Mouse (Mus musculus) testis, adult 2 months (tissue): ENCODE results near the gene Rpl10a. TPM values are rescaled to one million over a fixed set of nuclear protein-coding genes. Genes with fewer than 3 reads are reported as not detected.

Experiments used
- H3K27ac ChIP-seq: fragments of 200-500 bp; 2 replicates; pipeline ENCODE4 v1.5.1; 2012; ENCODE audit warnings: low read depth, low read length; ENCODE audit not compliant: control insufficient read depth, insufficient read depth
- H3K27me3 ChIP-seq: fragments of 200-500 bp; 2 replicates; pipeline ENCODE4 v1.6.1; 2012; ENCODE audit warnings: mild to moderate bottlenecking, low read length, moderate library complexity; ENCODE audit not compliant: control insufficient read depth, insufficient read depth
- H3K36me3 ChIP-seq: fragments of 200-500 bp; 2 replicates; pipeline ENCODE4 v1.6.1; 2012; ENCODE audit warnings: mild to moderate bottlenecking, low read length; ENCODE audit not compliant: control insufficient read depth, insufficient read depth
- H3K4me1 ChIP-seq: fragments of 200-500 bp; 2 replicates; pipeline ENCODE4 v1.6.1; 2012; ENCODE audit warnings: low read length; ENCODE audit not compliant: control insufficient read depth, insufficient read depth
- H3K4me3 ChIP-seq: fragments of 200-500 bp; 2 replicates; pipeline ENCODE4 v1.5.1; 2012; ENCODE audit warnings: low read depth, mild to moderate bottlenecking, low read length, moderate library complexity, mixed read lengths; ENCODE audit not compliant: control insufficient read depth
- CTCF ChIP-seq: fragments of 200-500 bp; IDR thresholded peaks from 2 replicates; pipeline ENCODE4 v1.5.1; 2012; ENCODE audit warnings: low read depth, mild to moderate bottlenecking, inconsistent platforms, low read length, moderate library complexity; ENCODE audit not compliant: control insufficient read depth, insufficient read depth, insufficient replicate concordance
- POLR2A ChIP-seq: fragments of 200-500 bp; IDR thresholded peaks from 2 replicates; pipeline ENCODE4 v1.6.1; 2012; ENCODE audit warnings: low read depth, mild to moderate bottlenecking, inconsistent platforms, low read length, moderate library complexity; ENCODE audit not compliant: control insufficient read depth
- polyA plus RNA-seq: library from polyadenylated mRNA; depleted of rRNA; stranded (reverse); fragments of >200 nt; gene quantifications from 2 replicates; pipeline ENCODE4 v1.2.3, GENCODE M21; 2012; rRNA removed

The Rpl10a gene
- polyA plus RNA-seq = 444 and 603 TPM in 2 replicates

GRCm38 (mm10) chr17:28328366-28328928, at the start of gene Rpl10a:
TSS of gene Rpl10a (plus strand) at chr17:28328471.
- Histone ChIP-seq H3K4me3 (peak within 1 kb of the TSS; percentile 90), H3K27me3 (no peaks in the 10 kb centered on the region), H3K27ac (peak within 1 kb of the TSS; percentile 93), H3K36me3 (peaks cover 1% of the 10 kb centered on the region), H3K4me1 (peaks cover 21% of the 10 kb centered on the region)
- TF ChIP-seq CTCF = peak; percentile 58; the same call in 1 of the 2 replicates
- TF ChIP-seq POLR2A = peak; percentile 96

- H3K27me3 ChIP-seq = no peaks in the 10 kb centered on the region
- H3K4me3 ChIP-seq = no peak overlapping the region
- peaks cover 3% of the 10 kb centered on the region; the same call in 1 of the 2 replicates for H3K4me1 ChIP-seq
- no peak for TF ChIP-seq POLR2A
- no peak for TF ChIP-seq CTCF
- no peaks in the 10 kb centered on the region for H3K36me3 ChIP-seq
- H3K27ac ChIP-seq = no peak overlapping the region
These were observed 49.0 kb upstream of the Rpl10a start for GRCm38 (mm10) chr17:28279236-28279635.

GRCm38 (mm10) chr17:28279780-28280422, 48.4 kb upstream of the Rpl10a start:
- Histone ChIP-seq H3K27ac (no peak overlapping the region), H3K4me3 (no peak overlapping the region), H3K4me1 (peaks cover 3% of the 10 kb centered on the region; the same call in 1 of the 2 replicates), H3K27me3 (no peaks in the 10 kb centered on the region), H3K36me3 (no peaks in the 10 kb centered on the region)
- TF ChIP-seq POLR2A (no peak), CTCF (no peak)

GRCm38 (mm10) chr17:28280423-28280800, 47.9 kb upstream of the Rpl10a start:
- H3K4me1 ChIP-seq = peaks cover 3% of the 10 kb centered on the region; the same call in 1 of the 2 replicates
- no peaks in the 10 kb centered on the region for H3K36me3 ChIP-seq
- no peak overlapping the region for H3K27ac ChIP-seq
- no peak for TF ChIP-seq POLR2A
- TF ChIP-seq CTCF = no peak
- no peak overlapping the region for H3K4me3 ChIP-seq
- no peaks in the 10 kb centered on the region for H3K27me3 ChIP-seq

- no peak overlapping the region for H3K27ac ChIP-seq
- TF ChIP-seq CTCF (no peak), POLR2A (no peak)
- H3K4me3 ChIP-seq = no peak overlapping the region
- H3K27me3 ChIP-seq = no peaks in the 10 kb centered on the region
- no peaks in the 10 kb centered on the region for H3K36me3 ChIP-seq
- H3K4me1 ChIP-seq = peaks cover 3% of the 10 kb centered on the region; the same call in 1 of the 2 replicates
These were observed 47.4 kb upstream of the Rpl10a start for GRCm38 (mm10) chr17:28280831-28281377.

- no peaks in the 10 kb centered on the region for H3K36me3 ChIP-seq
- H3K4me3 ChIP-seq = no peak overlapping the region
- H3K27ac ChIP-seq = no peak overlapping the region
- H3K27me3 ChIP-seq = no peaks in the 10 kb centered on the region
- no peak for TF ChIP-seq POLR2A
- H3K4me1 ChIP-seq = peaks cover 3% of the 10 kb centered on the region; the same call in 1 of the 2 replicates
These were observed 46.3 kb upstream of the Rpl10a start for GRCm38 (mm10) chr17:28281866-28282441.

GRCm38 (mm10) chr17:28283199-28283598, 45.1 kb upstream of the Rpl10a start:
- no peak for TF ChIP-seq CTCF
- TF ChIP-seq POLR2A = no peak
- H3K4me3 ChIP-seq = no peak overlapping the region
- no peak overlapping the region for H3K27ac ChIP-seq
- H3K36me3 ChIP-seq = no peaks in the 10 kb centered on the region
- no peaks in the 10 kb centered on the region for H3K27me3 ChIP-seq
- peaks cover 3% of the 10 kb centered on the region; the same call in 1 of the 2 replicates for H3K4me1 ChIP-seq
